Comparison of ENCODE assay signal across 10 mouse cellular contexts in the genomic region with DNA sequence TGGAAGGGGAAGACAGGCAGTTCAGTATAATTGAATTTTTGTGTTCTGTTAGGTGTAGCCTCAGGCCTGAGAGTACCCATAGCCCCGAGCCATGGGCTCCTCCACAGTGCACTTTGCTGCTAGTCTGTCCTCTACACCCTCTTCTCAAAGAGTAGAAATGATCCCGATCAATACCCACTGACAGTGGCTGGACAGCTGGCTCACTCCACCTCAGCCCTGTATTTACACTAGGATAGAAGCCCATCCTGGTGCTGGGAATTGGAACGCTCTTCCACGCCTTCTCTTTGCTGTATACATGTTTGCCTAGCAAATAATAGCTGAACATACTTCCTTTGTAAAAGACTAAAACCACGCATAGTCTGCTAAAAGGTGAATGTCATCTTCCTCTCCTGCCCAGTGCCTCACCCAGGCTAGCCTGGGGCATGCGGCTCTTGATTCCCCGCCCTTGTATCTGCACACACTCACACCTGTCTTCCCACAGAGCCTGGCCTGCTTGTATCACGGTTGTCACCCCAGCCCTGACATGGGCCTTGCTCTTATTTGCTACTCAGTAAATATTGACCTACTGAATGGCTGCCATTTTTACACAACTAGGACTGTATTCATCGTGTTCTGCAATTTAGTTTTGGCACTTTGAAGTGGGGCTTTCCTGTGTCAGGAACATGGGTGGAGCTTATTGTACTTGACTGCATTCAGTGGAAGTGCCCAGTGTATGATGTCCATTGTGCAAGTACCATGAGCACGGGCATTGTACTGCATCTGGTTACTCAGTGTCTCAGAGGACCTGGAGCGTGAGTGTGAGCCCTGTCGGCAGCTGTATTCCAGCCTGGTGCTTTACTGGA.
DNase-seq lines count a peak whose midpoint lies in the region; ATAC-seq lines count a peak whose summit lies in the region.
"Had no signal": no experiment of that assay in that cellular context is flagged by ENCODE, and none has a peak within 500 bp of the region (broad histone marks: within the 10 kb centered on the region; RNA-seq: fewer than 3 reads in every experiment).

No protein-coding gene starts in this region.

- no peaks in the 10 kb centered on the region for H3K9me3 ChIP-seq in heart, embryonic 15.5 days (replicated peaks)
- no peaks in the 10 kb centered on the region for H3K9me3 ChIP-seq in lung, embryonic 15.5 days
- H3K9me3 ChIP-seq in hindbrain, embryonic 14.5 days (ENCODE audit: control insufficient read depth, low read length): no peaks in the 10 kb centered on the region
- H3K9me3 ChIP-seq: hindbrain, embryonic 12.5 days had no signal

- H3K36me3 ChIP-seq in heart, embryonic 15.5 days: no peaks in the 10 kb centered on the region
- H3K36me3 ChIP-seq in lung, embryonic 15.5 days: no peaks in the 10 kb centered on the region
- no peaks in the 10 kb centered on the region for H3K36me3 ChIP-seq in hindbrain, embryonic 14.5 days (replicated peaks; ENCODE audit: control insufficient read depth, insufficient read depth)
- H3K36me3 ChIP-seq: hindbrain, embryonic 12.5 days had no signal

- H3K4me2 ChIP-seq in heart, embryonic 15.5 days: no peak overlapping the region
- H3K4me2 ChIP-seq in lung, embryonic 15.5 days: 0 out of 2 replicates have a peak overlapping the region, but pooled peaks have one; percentile 0
- no peak overlapping the region for H3K4me2 ChIP-seq in hindbrain, embryonic 14.5 days (replicated peaks)
- H3K4me2 ChIP-seq: hindbrain, embryonic 12.5 days had no signal

- no peaks in the 10 kb centered on the region for H3K27me3 ChIP-seq in heart, embryonic 15.5 days
- peaks cover 18% of the 10 kb centered on the region; the same call in 1 of the 2 replicates for H3K27me3 ChIP-seq in lung, embryonic 15.5 days
- no peaks in the 10 kb centered on the region for H3K27me3 ChIP-seq in hindbrain, embryonic 14.5 days (ENCODE audit: control insufficient read depth, insufficient read depth, low read length)
- H3K27me3 ChIP-seq: hindbrain, embryonic 12.5 days had no signal

- intact Hi-C loops in heart, postnatal 10 days (cut with DNase I): loop anchor here (2.0 to 10.0 kb wide), 2 partner anchors 103 to 181 kb away; no protein-coding TSS in a partner anchor

- H3K27ac ChIP-seq in heart, embryonic 15.5 days: peak overlapping the region; percentile 78
- H3K27ac ChIP-seq in lung, embryonic 15.5 days: peak overlapping the region; percentile 67
- H3K27ac ChIP-seq in hindbrain, embryonic 14.5 days: no peak overlapping the region

- no peak for DNase-seq in heart, postnatal 10 days
- peak; percentile 33 for DNase-seq in thymus, postnatal 25 days
- no peak for DNase-seq in thymus, postnatal 10 days (ENCODE audit: low spot score in 2 of 2)
- DNase-seq in spleen, postnatal 36 days (ENCODE audit: low spot score in 2 of 2): no peak
- DNase-seq in hindbrain, embryonic 14.5 days (ENCODE audit: low spot score): no peak
- no peak for DNase-seq in kidney, postnatal 25 days
- DNase-seq: gastrocnemius, postnatal 36 days had no signal

- no peak for ATAC-seq in heart, embryonic 15.5 days (replicated peaks; ENCODE audit: insufficient number of reproducible peaks, insufficient read depth, low FRiP score, low read depth)
- peak; percentile 54 for ATAC-seq in lung, embryonic 15.5 days (ENCODE audit: borderline replicate concordance, extremely low read depth, low FRiP score, low TSS enrichment)
- no peak for ATAC-seq in hindbrain, embryonic 14.5 days (ENCODE audit: low FRiP score)

- WGBS in heart, embryonic 15.5 days: 75% methylated on average over 12 of the region's 12 CpGs
- 43% methylated on average over 12 of the region's 12 CpGs for WGBS in lung, embryonic 15.5 days
- 84% methylated on average over 12 of the region's 12 CpGs for WGBS in hindbrain, embryonic 14.5 days

- H3K4me1 ChIP-seq in heart, embryonic 15.5 days (replicated peaks): peaks cover 51% of the 10 kb centered on the region
- peaks cover 48% of the 10 kb centered on the region for H3K4me1 ChIP-seq in lung, embryonic 15.5 days
- peaks cover 8% of the 10 kb centered on the region; the same call in 1 of the 2 replicates for H3K4me1 ChIP-seq in hindbrain, embryonic 14.5 days (replicated peaks; ENCODE audit: control insufficient read depth, insufficient read depth, low read length)

- H3K4me3 ChIP-seq in heart, embryonic 15.5 days: no peak overlapping the region
- no peak overlapping the region for H3K4me3 ChIP-seq in lung, embryonic 15.5 days
- H3K4me3 ChIP-seq in hindbrain, embryonic 14.5 days (replicated peaks; ENCODE audit: low read length): no peak overlapping the region
- H3K4me3 ChIP-seq: hindbrain, embryonic 12.5 days had no signal

- H3K9ac ChIP-seq in heart, embryonic 15.5 days: no peak overlapping the region
- H3K9ac ChIP-seq in lung, embryonic 15.5 days: no peak overlapping the region
- H3K9ac ChIP-seq in hindbrain, embryonic 14.5 days: no peak overlapping the region
- H3K9ac ChIP-seq: hindbrain, embryonic 12.5 days had no signal
